Mouse (Mus musculus) erythroblast, adult 5-6 weeks (primary cell): ENCODE measurements around the gene Stx2. TPM values are rescaled to one million over a fixed set of nuclear protein-coding genes. Genes with fewer than 3 reads are reported as not detected.
"Not testable (repeated sequence)": the region's sequence is repeated elsewhere in the genome, so short reads cannot be mapped to it uniquely, and the experiment has no call there.

ENCODE experiments used
- ATAC-seq: replicated peaks from 2 replicates; pipeline ENCODE4 v1.8.0; 2016; ENCODE audit warnings: moderate number of reproducible peaks, mild to moderate bottlenecking, moderate TSS enrichment, inconsistent platforms; ENCODE audit not compliant: poor library complexity, low FRiP score, severe bottlenecking
- total RNA-seq, 2 experiments: library from RNA; stranded (forward) in 1 of 2; stranded (reverse) in 1 of 2; fragments of 150-400 nt in 1 of 2; fragments of 200-764, 138-1000 nt in 1 of 2; gene quantifications; 2 replicates each; pipeline versions ENCODE4 v1.2.3 to v1.2.4; 2015 to 2017; ENCODE audit warnings: low replicate concordance in 2 of 2

The Stx2 gene
- total RNA-seq, 2 experiments from 2014 or later = 48.0 to 160 TPM

- no peak for ATAC-seq
Observed at GRCm38 (mm10) chr5:129015020-129015419, 6.6 kb upstream of the Stx2 start.

DNA sequence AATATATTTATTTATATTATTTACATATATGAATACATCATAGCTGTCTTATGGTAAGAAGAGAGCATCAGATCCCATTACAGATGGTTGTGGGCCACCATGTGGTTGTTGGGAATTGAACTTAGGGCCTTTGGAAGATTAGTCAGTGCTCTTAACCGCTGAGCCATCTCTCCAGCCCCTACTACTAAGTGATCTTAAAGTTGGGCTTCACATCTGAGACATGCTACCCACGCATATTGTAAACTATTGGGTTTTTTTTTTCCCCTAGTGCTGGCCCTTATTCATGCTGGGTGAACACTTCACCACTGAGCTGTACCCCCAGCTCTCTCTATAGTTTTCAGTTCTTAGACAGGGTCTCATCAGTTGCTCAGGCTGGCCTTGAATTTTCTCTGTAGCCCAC lies 2.6 kb upstream of the Stx2 start:
- ATAC-seq = no peak

- ATAC-seq = no peak
Observed at GRCm38 (mm10) chr5:129009577-129009976, 1.2 kb upstream of the Stx2 start.

DNA sequence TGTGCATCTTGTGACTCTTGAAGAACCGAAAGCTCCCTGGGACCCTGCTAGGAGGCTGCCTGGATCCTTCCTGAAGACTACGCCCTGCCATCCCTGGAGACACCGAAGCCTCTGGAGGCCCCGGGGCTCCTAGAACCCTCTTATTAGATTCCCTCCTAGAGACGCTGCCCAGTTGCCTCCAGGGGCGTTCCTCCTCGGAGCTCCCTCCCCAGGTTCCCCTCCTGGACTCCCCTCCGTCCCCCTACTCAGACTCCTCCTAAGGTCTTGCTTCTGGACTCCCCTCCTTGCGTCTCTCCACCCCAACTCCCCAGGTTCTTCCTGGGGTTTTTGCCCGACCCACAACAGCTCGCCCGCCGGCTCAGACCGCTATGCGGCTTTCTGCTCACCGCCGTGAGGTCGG lies 366 bp downstream of the Stx2 start:
- peak; percentile 17; the same call in 1 of the 2 replicates for ATAC-seq

GRCm38 (mm10) chr5:129007105-129007957 lies 1.0 kb downstream of the Stx2 start:
- ATAC-seq = peak; percentile 64

DNA sequence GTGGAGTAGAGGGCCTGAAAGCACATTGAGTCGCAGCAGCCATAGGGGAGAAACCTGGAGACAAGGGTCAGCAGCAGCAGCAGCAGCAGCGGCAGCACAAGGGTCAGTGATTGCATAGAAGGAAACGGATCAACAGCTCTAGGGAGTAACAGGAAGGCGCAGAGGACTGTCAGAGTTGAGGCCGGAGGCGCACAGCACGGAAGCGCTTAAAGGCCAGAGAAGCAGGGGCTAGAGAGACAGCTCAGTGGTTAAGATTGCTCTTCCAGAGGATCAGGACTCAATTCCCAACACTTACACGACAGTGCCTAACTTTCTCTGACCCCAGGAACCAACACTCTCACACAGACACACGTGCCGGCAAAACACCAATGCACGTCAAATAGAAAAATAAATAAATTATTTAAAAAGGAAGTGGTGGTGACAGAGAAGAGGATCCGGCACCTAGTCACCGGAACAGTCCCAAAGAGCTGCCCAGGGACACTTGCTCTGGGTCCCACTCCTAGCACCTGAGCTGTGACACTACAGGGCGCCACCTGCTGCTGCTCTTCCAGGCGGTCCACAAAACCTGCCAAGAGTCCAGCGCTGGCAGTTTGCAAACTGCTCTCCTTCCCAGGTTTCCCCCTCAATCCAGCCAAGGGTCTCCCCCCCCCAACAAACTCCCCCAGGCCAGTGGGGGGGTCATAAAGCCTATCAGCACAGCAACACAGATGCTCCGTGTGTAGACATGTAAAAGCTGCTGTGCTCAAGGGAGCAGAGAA lies 2.2 kb downstream of the Stx2 start:
- peak; percentile 57 for ATAC-seq

DNA sequence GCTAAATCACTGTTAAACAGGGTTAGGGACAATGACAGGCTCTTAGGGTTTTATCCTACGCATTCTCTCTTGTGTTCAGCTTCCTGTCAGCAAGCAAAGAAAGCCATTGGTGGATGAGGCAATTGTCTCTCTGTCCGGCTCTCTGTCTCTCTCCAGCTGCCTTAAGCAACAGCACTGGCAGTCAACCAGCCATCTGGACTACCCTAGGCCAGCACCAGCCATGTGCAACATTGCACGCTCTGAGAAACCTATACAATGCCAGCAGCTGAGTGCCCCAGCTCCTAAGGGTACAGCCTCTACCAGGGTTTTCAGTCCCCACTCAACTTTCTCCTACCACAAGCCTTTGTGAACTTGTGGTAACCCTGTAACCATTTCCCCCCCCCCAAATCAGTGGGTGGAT lies 3.0 kb downstream of the Stx2 start:
- ATAC-seq = no peak

GRCm38 (mm10) chr5:129002571-129003011 lies 5.8 kb downstream of the Stx2 start:
- no peak for ATAC-seq

DNA sequence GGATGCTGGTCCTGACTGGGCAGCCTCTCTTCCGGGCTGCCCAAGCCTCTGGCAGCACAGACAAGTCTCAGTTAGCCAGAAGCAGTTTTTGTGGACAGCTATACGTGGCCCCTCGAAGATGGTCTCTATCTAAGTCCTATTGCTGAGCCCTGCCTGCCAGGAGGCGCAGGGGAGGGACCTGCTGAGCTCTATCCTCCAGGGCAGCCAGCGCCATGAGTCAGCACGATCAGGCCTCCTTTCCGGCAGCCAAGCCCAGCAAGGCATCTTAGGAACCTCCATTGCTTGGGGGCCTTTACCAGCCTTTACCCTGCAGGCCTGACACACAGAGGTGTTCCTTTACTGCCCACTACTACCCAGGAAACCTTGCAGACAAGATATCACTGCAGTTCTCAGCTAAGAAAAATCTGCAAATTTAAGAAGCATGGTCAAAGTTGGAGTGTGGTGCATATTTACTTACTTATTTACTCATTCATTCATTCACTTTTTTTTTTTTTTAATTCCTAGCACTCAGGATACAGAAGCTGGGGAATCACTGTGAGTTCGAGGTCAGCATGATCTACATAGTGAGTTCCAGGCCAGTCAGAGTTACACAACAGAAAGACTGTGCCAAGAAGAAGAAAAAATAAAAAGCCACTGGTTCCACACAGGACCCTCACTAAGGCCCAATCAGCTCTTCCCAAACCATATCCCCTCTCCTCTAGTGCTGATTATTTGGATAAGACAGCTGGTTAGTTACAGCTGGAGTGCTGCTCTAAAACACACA lies 7.5 kb downstream of the Stx2 start:
- ATAC-seq = peak; percentile 95

DNA sequence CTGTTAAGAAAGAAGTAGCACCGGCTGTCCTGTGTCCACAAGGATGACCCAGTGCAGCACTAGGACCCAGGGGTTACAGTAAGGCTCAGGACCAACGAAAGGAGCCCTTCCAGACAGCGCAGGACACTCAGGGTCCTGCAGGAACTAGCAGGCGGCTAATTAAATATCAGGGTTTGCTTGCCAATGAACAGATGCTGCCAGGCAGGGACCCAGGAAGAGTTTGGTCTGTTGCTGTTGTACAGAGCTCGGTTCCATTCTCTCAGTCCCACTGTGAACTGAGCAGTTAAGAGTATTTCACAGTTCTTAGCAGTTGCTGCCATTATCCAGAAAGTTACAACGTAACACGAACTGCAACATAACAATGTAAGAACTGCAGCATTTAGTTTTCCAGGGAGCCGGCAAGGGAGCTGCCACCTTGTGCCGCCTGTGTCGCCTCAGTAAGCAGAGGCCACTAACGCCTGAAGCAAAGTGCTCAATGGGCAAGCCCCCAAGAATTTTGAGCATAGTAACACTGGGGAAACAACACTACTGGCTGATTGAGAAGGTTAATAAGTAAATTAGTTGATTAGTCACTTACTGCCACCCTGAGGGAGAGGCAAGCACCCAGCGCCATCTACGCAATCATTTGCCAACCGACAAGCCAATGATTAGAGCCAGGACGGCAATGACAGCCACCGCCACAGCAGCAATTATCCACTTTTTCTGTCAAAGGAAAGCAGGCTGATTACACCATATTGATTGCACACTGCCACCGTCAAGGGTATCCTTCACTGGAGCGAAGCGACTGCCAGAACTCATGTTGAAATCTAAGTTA lies 21.0 kb downstream of the Stx2 start:
- no peak for ATAC-seq

GRCm38 (mm10) chr5:128985946-128986345 lies 22.4 kb downstream of the Stx2 start:
- no peak for ATAC-seq

DNA sequence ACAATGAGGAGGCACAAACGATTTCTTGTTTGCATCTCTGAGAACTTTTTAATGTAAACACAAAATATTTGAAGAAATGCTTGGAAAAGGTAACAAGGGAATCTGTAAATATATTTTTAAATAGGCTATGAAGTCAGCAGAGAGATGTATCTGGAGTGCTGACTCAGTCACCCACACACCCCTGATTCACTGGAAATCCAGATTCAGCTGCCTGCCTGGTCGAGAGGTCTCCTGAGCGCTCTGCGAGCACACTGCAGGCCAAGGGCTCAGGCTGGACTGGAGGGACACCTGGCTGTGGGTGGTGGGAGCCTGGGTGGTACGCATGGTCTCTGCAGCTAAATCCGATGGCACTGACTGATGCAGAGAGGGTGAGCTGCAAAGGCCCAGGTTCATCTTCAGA lies 23.8 kb downstream of the Stx2 start:
- no peak for ATAC-seq

DNA sequence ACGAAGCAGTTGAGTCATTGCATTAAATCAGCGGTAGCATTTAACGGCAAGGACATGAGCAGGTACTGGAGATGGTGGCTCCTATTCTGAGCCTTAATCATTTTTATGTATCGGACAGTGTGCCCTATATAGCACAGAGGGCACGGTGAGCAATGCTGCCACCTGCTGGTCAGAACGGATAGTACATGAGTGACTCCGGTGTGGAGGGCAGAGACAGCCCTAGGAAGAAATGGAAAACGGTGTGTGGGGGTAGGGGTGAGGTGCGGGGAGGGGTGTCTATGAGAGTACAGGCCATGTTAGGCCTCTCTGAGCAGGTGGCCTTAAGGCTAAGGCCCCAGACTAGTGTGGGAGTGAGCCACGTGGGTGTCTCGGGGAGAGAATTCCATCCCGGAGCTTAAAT lies 26.8 kb downstream of the Stx2 start:
- peak; percentile 74 for ATAC-seq

- no peak for ATAC-seq
Observed at GRCm38 (mm10) chr5:128980857-128981256, 27.5 kb downstream of the Stx2 start.

GRCm38 (mm10) chr5:128978957-128979356 lies 29.4 kb downstream of the Stx2 start:
- ATAC-seq = no peak

DNA sequence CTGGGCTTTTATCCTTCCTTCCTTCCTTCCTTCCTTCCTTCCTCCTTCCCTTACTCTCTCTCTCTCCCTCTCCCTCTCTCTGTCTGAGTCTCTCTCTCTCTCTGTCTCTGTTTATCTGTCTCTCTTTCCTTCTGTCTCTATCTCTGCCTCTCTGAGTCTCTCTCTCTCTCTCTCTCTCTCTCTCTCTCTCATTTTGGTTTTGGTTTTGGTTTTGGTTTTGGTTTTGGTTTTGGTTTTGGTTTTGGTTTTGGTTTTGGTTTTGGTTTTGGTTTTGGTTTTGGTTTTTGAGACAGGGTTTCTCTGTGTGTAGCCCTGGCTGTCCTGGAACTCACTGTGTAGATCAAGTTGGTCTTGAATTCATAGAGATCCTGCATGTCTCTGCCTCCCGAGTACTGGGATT lies 30.9 kb downstream of the Stx2 start:
- ATAC-seq = not testable (repeated sequence)

- ATAC-seq = peak; percentile 73
Observed at GRCm38 (mm10) chr5:128976266-128976665, 32.1 kb downstream of the Stx2 start.

DNA sequence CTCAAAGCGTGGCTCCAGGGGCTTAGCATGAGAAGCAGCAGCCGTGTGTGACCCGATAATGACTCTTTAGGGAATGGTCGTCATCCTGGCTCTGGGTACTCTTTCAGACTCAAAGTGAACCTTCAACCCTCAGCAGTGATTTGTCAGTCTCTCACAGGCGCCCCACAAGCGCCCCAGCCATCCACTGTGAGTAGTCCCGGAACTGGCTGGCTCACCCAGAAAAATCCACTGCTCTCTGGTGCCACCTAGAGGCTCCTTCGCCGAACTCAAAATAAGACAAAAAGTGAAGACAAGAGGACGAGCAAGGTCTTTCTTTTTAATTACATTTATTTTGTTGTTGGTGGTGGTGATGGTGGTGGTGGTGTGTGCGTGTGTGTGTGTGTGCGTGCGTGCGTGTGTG lies 37.1 kb downstream of the Stx2 start:
- peak; percentile 55; the same call in 1 of the 2 replicates for ATAC-seq

DNA sequence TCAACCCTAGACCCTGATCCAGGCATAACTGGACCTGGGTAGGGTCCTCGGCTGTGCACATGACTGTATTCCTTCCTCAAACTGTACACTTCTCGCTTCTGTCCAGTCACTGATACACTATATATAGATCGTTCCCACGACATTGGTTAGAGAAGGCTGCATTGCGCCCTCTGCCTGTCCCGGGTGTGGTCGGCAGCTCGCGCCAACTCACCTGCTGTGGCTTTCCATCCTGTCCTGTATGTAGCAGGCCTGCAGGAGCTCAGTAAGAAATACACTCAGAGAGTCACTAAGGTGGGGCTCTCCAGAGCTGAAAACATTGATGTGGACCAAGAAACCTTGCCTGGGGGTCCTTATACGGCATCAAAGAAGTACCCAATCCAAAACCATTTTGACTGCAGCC lies 37.5 kb downstream of the Stx2 start:
- ATAC-seq = 0 out of 2 replicates have a peak, but pooled peaks have one; percentile 33
